Mouse (Mus musculus): Measurements from ENCODE around the gene Map1lc3a. TPM values are rescaled to one million over a fixed set of nuclear protein-coding genes. Genes with fewer than 3 reads are reported as not detected.
A peak's percentile ranks its signal among the peaks of the same experiment; 100 is the strongest.

The Map1lc3a gene
- polyA plus RNA-seq, 1 experiment from 2014 or later = 680 TPM

DNA sequence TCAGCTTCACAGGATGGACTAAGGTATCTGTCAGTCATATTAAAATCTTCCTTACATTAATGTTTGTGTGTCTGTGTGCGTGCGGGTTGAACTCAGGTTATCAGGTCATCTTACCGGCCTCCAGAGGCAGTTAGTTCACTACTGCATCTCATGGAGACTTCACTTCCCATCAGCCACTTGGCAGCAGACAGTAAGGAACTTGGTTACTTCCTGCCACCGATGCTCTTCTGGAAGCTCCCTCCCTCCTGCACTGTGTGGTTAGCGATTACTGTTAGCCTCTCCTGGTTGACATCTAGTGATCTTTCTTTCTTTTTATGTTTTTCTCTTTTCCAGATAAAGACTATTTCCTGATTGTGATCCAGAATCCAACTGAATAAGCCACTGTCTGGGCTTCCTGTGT, 26.5 kb upstream of the Map1lc3a start:
- H3K9me3 ChIP-seq (ENCODE audit: control insufficient read depth, low read length) = no peaks in the 10 kb centered on the region
- H3K27ac ChIP-seq (ENCODE audit: low read depth, low read length) = no peak overlapping the region
- WGBS = 93% methylated on average over 5 of the region's 5 CpGs
- H3K4me3 ChIP-seq (ENCODE audit: low read depth, low read length) = no peak overlapping the region
- H3K4me2 ChIP-seq (ENCODE audit: low read depth, low read length) = no peak overlapping the region
- no peaks in the 10 kb centered on the region for H3K27me3 ChIP-seq (ENCODE audit: control insufficient read depth, insufficient read depth, low read length)
- H3K36me3 ChIP-seq (ENCODE audit: control insufficient read depth, insufficient read depth, low read length) = peaks cover 52% of the 10 kb centered on the region
- no peak overlapping the region for H3K9ac ChIP-seq (replicated peaks; ENCODE audit: low read depth, low read length)
- no peaks in the 10 kb centered on the region for H3K4me1 ChIP-seq (ENCODE audit: control insufficient read depth, insufficient read depth, low read length)
- no peak for ATAC-seq (ENCODE audit: low read depth)

DNA sequence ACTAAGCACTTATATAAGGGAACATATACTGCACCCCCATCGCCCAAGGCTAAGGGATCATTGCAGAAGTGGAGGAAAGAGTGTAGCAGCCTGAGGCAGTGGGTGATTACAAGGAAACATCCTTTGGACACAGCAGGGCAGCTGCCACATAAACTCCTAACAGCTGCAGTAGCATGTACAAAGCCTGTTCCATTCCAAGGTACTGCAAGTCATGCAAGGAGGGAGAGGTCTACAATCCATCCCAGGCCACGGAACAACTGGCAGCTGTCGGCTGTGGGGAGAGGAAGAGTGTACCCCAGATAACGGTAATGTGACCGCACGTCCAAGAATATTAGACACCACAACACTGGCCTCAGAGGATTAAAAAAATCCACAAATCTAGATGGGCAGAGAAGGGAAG, 10.6 kb upstream of the Map1lc3a start:
- 92% methylated on average over 6 of the region's 6 CpGs for WGBS
- Histone ChIP-seq H3K4me1 (ENCODE audit: control insufficient read depth, insufficient read depth, low read length) (no peaks in the 10 kb centered on the region), H3K27me3 (ENCODE audit: control insufficient read depth, insufficient read depth, low read length) (no peaks in the 10 kb centered on the region), H3K9ac (replicated peaks; ENCODE audit: low read depth, low read length) (no peak overlapping the region), H3K36me3 (ENCODE audit: control insufficient read depth, insufficient read depth, low read length) (no peaks in the 10 kb centered on the region), H3K4me2 (ENCODE audit: low read depth, low read length) (no peak overlapping the region), H3K27ac (ENCODE audit: low read depth, low read length) (no peak overlapping the region), H3K9me3 (ENCODE audit: control insufficient read depth, low read length) (no peaks in the 10 kb centered on the region), H3K4me3 (ENCODE audit: low read depth, low read length) (no peak overlapping the region)
- no peak for ATAC-seq (ENCODE audit: low read depth)

DNA sequence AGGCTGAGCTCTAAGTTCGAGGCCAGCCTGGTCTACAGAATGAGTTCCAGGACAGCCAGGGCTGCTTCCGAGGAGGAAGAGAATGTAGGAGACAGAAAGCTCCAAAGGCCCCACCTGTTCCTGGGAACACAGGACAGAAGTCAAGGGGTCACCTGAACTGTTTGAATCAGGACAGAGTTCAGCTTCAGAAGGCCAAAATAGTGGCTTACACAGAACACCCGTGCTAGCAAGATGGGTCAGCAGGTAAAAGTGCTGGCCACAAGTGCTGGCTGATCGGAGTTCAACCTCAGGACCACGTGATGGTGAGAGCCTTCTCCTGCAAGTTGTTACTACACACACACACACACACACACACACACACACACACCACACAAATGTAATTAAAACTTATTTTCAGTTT, 9.2 kb upstream of the Map1lc3a start:
- H3K9ac ChIP-seq (replicated peaks; ENCODE audit: low read depth, low read length) = no peak overlapping the region
- H3K36me3 ChIP-seq (ENCODE audit: control insufficient read depth, insufficient read depth, low read length) = no peaks in the 10 kb centered on the region
- ATAC-seq (ENCODE audit: low read depth) = no peak
- H3K4me2 ChIP-seq (ENCODE audit: low read depth, low read length) = no peak overlapping the region
- H3K27ac ChIP-seq (ENCODE audit: low read depth, low read length) = no peak overlapping the region
- no peaks in the 10 kb centered on the region for H3K9me3 ChIP-seq (ENCODE audit: control insufficient read depth, low read length)
- no peak overlapping the region for H3K4me3 ChIP-seq (ENCODE audit: low read depth, low read length)
- H3K27me3 ChIP-seq (ENCODE audit: control insufficient read depth, insufficient read depth, low read length) = no peaks in the 10 kb centered on the region
- H3K4me1 ChIP-seq (ENCODE audit: control insufficient read depth, insufficient read depth, low read length) = no peaks in the 10 kb centered on the region
- 89% methylated on average over 5 of the region's 5 CpGs for WGBS

DNA sequence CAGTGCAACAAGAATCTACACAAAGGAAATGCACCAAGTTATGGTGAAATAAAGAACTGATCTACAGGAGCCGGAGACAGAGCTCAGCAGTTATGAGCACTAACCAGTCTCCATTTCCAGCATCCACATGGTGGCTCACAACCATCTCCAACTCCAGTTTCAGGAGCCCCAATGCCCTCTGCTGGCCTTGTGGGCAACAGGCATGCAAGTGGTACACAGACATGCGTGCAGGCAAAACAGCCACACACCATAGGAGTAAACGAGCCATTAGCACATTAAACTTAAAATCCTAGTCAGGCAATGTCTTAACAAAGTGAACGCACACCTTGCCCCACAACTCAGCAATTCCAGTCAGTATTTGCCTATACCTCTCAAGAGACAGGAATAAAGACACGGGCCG, 4.1 kb upstream of the Map1lc3a start:
- H3K27me3 ChIP-seq (ENCODE audit: control insufficient read depth, insufficient read depth, low read length) = no peaks in the 10 kb centered on the region
- H3K36me3 ChIP-seq (ENCODE audit: control insufficient read depth, insufficient read depth, low read length) = no peaks in the 10 kb centered on the region
- H3K9ac ChIP-seq (replicated peaks; ENCODE audit: low read depth, low read length) = no peak overlapping the region
- 0 out of 2 replicates have a peak, but pooled peaks cover 2% of the 10 kb centered on the region for H3K4me1 ChIP-seq (ENCODE audit: control insufficient read depth, insufficient read depth, low read length)
- H3K9me3 ChIP-seq (ENCODE audit: control insufficient read depth, low read length) = no peaks in the 10 kb centered on the region
- no peak for ATAC-seq (ENCODE audit: low read depth)
- H3K4me2 ChIP-seq (ENCODE audit: low read depth, low read length) = no peak overlapping the region
- WGBS = 86% methylated on average over 6 of the region's 6 CpGs
- H3K27ac ChIP-seq (ENCODE audit: low read depth, low read length) = no peak overlapping the region
- H3K4me3 ChIP-seq (ENCODE audit: low read depth, low read length) = no peak overlapping the region

DNA sequence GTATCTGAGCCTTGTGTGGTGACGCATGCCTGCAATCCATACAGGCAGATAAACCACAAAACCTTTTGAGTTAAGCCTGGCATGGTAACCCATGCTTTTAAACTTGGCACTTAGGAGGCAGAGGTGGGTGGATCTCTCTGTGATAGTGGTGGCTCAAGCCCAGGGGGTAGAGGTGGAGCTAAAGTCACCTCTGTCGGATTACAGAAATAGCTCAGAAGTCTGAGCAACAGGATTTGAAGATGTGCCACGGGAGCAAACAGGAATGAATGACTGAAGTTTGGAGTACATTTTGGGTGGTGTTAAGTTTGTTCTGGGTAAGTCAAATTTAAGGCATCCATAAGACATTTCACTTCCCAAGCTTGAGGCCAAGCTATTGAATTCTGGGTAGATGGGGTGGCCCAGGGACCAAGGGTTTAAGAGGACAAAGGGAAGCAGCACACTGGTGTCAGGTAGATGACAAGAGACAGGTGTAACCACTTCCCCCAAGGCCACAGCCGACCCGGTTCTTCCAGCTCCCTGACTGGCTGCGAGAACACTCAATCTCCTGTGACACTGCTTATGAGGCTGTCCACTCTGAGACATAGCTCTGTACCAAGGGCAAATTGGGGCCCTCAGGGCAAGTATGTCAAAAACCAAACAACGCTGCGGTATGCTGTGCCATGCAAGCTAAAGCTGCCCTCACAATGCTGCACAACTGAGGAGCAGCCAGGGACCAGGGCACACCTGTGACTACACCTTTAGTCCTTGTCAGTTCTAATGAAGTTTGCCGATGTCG, 3.5 kb upstream of the Map1lc3a start:
- Histone ChIP-seq H3K27me3 (ENCODE audit: control insufficient read depth, insufficient read depth, low read length) (no peaks in the 10 kb centered on the region), H3K36me3 (ENCODE audit: control insufficient read depth, insufficient read depth, low read length) (no peaks in the 10 kb centered on the region), H3K27ac (ENCODE audit: low read depth, low read length) (no peak overlapping the region), H3K9ac (replicated peaks; ENCODE audit: low read depth, low read length) (no peak overlapping the region), H3K4me1 (ENCODE audit: control insufficient read depth, insufficient read depth, low read length) (peaks cover 7% of the 10 kb centered on the region; the same call in 1 of the 2 replicates), H3K4me3 (ENCODE audit: low read depth, low read length) (no peak overlapping the region), H3K9me3 (ENCODE audit: control insufficient read depth, low read length) (no peaks in the 10 kb centered on the region), H3K4me2 (ENCODE audit: low read depth, low read length) (no peak overlapping the region)
- no peak for ATAC-seq (ENCODE audit: low read depth)
- 83% methylated on average over 10 of the region's 10 CpGs for WGBS

DNA sequence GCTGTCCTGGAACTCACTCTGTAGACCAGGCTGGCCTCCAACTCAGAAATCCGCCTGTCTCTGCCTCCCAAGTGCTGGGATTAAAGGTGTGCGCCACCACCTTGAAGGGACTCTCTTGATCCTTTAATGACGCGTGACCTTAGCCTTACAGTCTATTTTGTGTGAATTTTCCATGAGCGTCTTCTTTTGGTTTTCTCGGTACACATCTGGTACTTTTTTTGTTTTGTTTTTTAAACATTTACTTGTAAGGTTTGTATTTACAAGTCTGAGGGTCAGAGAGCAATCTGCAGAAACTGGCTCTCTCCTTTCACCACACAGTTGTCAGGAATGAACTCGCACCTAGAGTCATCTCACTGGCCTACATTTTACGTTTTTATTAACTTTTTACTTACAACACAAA, 2.5 kb upstream of the Map1lc3a start:
- Histone ChIP-seq H3K4me2 (ENCODE audit: low read depth, low read length) (no peak overlapping the region), H3K9ac (replicated peaks; ENCODE audit: low read depth, low read length) (no peak overlapping the region), H3K27me3 (ENCODE audit: control insufficient read depth, insufficient read depth, low read length) (no peaks in the 10 kb centered on the region), H3K4me3 (ENCODE audit: low read depth, low read length) (no peak overlapping the region), H3K9me3 (ENCODE audit: control insufficient read depth, low read length) (no peaks in the 10 kb centered on the region), H3K36me3 (ENCODE audit: control insufficient read depth, insufficient read depth, low read length) (0 out of 2 replicates have a peak, but pooled peaks cover under 1% of the 10 kb centered on the region), H3K27ac (ENCODE audit: low read depth, low read length) (no peak overlapping the region), H3K4me1 (ENCODE audit: control insufficient read depth, insufficient read depth, low read length) (peaks cover 7% of the 10 kb centered on the region; the same call in 1 of the 2 replicates)
- ATAC-seq (ENCODE audit: low read depth) = no peak
- 90% methylated on average over 8 of the region's 8 CpGs for WGBS

DNA sequence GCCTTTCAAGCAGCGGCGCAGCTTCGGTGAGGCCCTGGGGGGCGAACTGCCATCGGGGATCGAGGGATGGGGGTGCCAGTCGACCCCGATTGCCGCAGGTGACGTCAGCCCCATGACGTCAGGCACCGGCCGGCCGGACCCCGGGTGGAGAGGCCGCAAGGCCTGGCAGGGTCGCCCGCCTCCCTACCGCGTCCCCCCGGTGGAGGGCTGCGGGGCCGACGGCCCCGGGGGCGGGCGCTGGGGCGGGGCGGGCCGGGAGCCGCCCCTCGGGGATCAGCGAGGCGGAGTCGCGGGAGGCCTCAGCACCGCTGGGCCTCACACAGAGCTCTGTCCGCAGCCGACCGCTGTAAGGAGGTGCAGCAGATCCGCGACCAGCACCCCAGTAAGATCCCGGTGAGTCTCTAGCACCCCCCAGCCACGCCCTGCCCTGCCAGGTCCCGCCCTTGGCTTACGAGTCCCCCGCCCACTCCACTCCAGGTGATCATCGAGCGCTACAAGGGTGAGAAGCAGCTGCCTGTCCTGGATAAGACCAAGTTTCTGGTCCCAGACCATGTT, 601 bp downstream of the Map1lc3a start:
- Histone ChIP-seq H3K4me2 (ENCODE audit: low read depth, low read length) (peak overlapping the region; percentile 85), H3K9ac (replicated peaks; ENCODE audit: low read depth, low read length) (peak overlapping the region; percentile 90), H3K4me1 (ENCODE audit: control insufficient read depth, insufficient read depth, low read length) (peaks cover 7% of the 10 kb centered on the region; the same call in 1 of the 2 replicates), H3K4me3 (ENCODE audit: low read depth, low read length) (peak overlapping the region; percentile 97), H3K36me3 (ENCODE audit: control insufficient read depth, insufficient read depth, low read length) (0 out of 2 replicates have a peak, but pooled peaks cover 3% of the 10 kb centered on the region), H3K27ac (ENCODE audit: low read depth, low read length) (peak overlapping the region; percentile 93), H3K9me3 (ENCODE audit: control insufficient read depth, low read length) (no peaks in the 10 kb centered on the region), H3K27me3 (ENCODE audit: control insufficient read depth, insufficient read depth, low read length) (no peaks in the 10 kb centered on the region)
- WGBS = 1% methylated on average over 35 of the region's 49 CpGs
- peak; percentile 77 for ATAC-seq (ENCODE audit: low read depth)

DNA sequence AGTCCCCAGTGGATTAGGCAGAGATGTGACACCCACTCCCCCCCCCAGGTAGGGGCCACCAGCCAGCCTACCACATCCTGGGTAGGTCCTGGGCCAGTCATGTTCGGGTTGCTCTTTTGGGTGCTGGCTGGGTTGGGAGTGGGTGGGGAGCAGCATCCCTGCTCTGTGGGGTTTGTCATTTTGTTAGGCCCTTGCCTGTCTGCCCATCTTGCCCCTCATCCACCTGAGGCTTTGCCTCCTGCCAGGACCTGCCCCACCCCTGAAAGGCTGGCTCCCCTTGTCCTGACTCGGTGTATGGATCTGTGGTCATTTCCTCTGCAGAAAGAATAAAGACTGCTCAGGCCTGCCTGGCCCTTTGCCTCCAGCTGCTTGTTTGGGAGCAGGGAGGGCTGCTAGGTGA, 1.6 kb downstream of the Map1lc3a start:
- Histone ChIP-seq H3K4me3 (ENCODE audit: low read depth, low read length) (peak overlapping the region; percentile 97; the same call in 1 of the 2 replicates), H3K36me3 (ENCODE audit: control insufficient read depth, insufficient read depth, low read length) (0 out of 2 replicates have a peak, but pooled peaks cover 3% of the 10 kb centered on the region), H3K27ac (ENCODE audit: low read depth, low read length) (no peak overlapping the region), H3K4me2 (ENCODE audit: low read depth, low read length) (peak overlapping the region; percentile 85), H3K27me3 (ENCODE audit: control insufficient read depth, insufficient read depth, low read length) (no peaks in the 10 kb centered on the region), H3K9ac (replicated peaks; ENCODE audit: low read depth, low read length) (peak overlapping the region; percentile 90; the same call in 1 of the 2 replicates), H3K4me1 (ENCODE audit: control insufficient read depth, insufficient read depth, low read length) (peaks cover 7% of the 10 kb centered on the region; the same call in 1 of the 2 replicates), H3K9me3 (ENCODE audit: control insufficient read depth, low read length) (no peaks in the 10 kb centered on the region)
- no peak for ATAC-seq (ENCODE audit: low read depth)
- 91% methylated on average over 2 of the region's 2 CpGs for WGBS

DNA sequence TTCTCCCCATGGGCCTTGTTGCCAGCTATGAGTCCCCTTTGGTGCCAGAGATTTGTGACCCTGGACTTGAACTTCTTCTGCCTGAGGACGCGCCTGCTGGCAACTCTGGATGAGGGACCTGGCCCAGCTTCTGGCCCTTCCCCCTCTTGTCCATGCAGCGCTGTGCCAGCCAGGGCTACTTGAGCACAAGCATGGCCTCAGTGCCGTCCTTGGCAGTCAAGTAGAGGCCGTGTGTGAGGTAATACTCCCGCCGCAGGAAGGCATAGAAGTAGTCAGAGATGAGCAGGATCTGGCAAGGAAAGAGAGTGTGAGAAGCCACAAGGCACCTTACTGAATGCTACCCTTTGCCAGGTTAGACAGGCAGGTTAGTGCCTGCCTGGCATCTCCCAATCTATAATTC, 2.3 kb downstream of the Map1lc3a start:
- H3K4me3 ChIP-seq (ENCODE audit: low read depth, low read length) = no peak overlapping the region
- H3K4me1 ChIP-seq (ENCODE audit: control insufficient read depth, insufficient read depth, low read length) = peaks cover 7% of the 10 kb centered on the region; the same call in 1 of the 2 replicates
- ATAC-seq (ENCODE audit: low read depth) = no peak
- H3K4me2 ChIP-seq (ENCODE audit: low read depth, low read length) = no peak overlapping the region
- H3K9me3 ChIP-seq (ENCODE audit: control insufficient read depth, low read length) = no peaks in the 10 kb centered on the region
- H3K27ac ChIP-seq (ENCODE audit: low read depth, low read length) = no peak overlapping the region
- 92% methylated on average over 7 of the region's 7 CpGs for WGBS
- 0 out of 2 replicates have a peak, but pooled peaks cover 3% of the 10 kb centered on the region for H3K36me3 ChIP-seq (ENCODE audit: control insufficient read depth, insufficient read depth, low read length)
- no peaks in the 10 kb centered on the region for H3K27me3 ChIP-seq (ENCODE audit: control insufficient read depth, insufficient read depth, low read length)
- H3K9ac ChIP-seq (replicated peaks; ENCODE audit: low read depth, low read length) = no peak overlapping the region

Measured in neural tube, embryonic 14.5 days (tissue).